Mouse (Mus musculus): ENCODE measurements around the gene Klhdc8b. TPM values are rescaled to one million over a fixed set of nuclear protein-coding genes. Genes with fewer than 3 reads are reported as not detected.
A peak's percentile ranks its signal among the peaks of the same experiment; 100 is the strongest.

Klhdc8b gene
- polyA plus RNA-seq, 1 experiment from 2014 or later = 17.8 TPM

DNA sequence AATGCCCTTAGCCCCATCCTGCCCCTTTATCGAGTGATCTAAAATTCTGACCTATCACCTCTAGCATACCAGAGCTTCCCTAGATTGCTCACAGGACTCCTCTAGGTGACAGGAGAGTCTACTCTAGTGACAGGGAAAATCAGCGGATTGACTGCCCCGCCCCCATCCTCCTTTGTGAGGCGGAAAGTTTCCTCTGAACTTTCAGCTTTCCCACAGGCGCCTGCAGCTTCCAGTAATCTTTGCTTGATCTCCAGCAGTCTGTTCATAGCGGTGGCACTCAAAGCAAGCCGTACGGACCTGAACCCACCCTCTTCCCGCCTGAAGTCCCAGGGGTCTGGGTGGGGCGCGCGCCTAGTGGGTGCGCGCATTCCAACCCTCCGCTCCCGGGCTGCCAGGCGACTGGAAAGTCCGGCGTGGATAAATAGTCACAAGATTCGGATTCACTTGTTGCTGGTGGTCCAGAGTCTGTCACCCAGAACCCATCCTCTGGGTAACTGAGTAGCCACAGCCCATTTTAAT, 17.3 kb upstream of the Klhdc8b start:
- peak; percentile 89 for DNase-seq (ENCODE audit: low spot score)
- WGBS = under 1% methylated on average over 20 of the region's 20 CpGs
- Histone ChIP-seq H3K4me3 (peak overlapping the region; percentile 60), H3K4me1 (peaks cover 30% of the 10 kb centered on the region), H3K27me3 (ENCODE audit: low read depth, poor library complexity, severe bottlenecking) (no peaks in the 10 kb centered on the region), H3K36me3 (peaks cover 29% of the 10 kb centered on the region), H3K27ac (peak overlapping the region; percentile 89), H3K9me3 (replicated peaks) (no peaks in the 10 kb centered on the region)

DNA sequence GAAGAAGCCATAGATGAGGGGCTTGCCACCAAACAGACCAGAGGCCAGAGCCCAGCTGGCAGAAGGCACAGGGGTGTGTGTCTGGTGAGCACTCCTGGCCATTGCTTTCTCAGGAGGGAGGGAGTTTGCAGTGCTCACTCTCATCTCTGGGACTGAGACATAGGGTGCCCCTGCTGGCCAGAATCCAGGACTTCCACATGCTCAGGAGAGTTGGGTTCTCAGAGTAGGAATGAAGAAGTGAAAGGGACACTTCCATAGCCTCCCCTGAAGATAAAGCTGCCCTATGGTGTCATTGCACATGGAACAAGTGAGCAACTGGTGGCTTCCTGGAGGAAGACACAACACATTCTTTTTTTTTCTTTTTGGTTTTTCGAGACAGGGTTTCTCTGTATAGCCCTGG, 13.1 kb upstream of the Klhdc8b start:
- Histone ChIP-seq H3K4me1 (peaks cover 12% of the 10 kb centered on the region), H3K36me3 (no peaks in the 10 kb centered on the region), H3K4me3 (no peak overlapping the region), H3K27me3 (ENCODE audit: low read depth, poor library complexity, severe bottlenecking) (no peaks in the 10 kb centered on the region), H3K9me3 (replicated peaks) (no peaks in the 10 kb centered on the region), H3K27ac (no peak overlapping the region)
- WGBS = 45% methylated on average over 1 of the region's 1 CpGs
- DNase-seq (ENCODE audit: low spot score) = no peak

DNA sequence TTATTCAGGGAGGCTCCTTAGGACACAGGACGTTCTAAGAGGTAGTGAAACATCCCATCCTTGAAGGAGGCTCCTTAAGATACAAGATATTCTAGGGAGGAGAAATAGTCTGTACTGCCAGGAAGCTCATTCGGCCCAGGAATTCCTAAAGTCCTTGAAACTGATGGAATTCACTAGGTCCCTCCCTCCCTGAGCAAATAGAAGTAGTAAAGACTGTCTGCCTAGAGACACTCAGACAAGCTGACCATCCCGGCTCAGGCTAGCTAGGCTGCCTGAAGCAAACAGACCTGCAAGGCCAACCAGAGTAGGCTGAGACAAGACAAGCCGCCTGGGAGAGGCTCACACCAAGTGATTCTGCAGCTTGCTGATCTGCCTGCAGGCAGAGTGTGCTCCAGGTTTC, 8.5 kb upstream of the Klhdc8b start:
- no peaks in the 10 kb centered on the region for H3K27me3 ChIP-seq (ENCODE audit: low read depth, poor library complexity, severe bottlenecking)
- H3K36me3 ChIP-seq = peaks cover 30% of the 10 kb centered on the region
- H3K4me1 ChIP-seq = no peaks in the 10 kb centered on the region
- no peak for DNase-seq (ENCODE audit: low spot score)
- no peaks in the 10 kb centered on the region for H3K9me3 ChIP-seq (replicated peaks)
- no peak overlapping the region for H3K27ac ChIP-seq
- 78% methylated on average over 4 of the region's 4 CpGs for WGBS
- H3K4me3 ChIP-seq = no peak overlapping the region

DNA sequence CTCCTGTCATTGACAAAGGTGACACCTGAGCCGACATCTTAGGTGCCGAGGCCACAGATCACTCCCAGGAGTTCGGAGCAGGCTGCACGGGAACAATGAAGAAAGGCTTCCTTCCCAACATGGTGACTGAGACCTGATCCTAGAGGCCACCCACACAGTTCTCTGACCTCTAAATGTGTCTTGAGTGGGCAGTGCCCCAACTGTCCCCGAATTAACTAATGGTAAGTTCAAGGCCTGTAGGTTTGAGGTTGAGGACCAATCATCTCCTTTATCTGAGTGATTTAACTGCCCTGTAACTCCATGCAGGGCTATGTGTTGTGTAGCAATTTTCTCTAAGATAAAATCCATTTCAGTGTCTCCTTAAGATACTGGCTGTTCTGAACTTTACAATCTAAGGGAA, 8.0 kb upstream of the Klhdc8b start:
- no peak for DNase-seq (ENCODE audit: low spot score)
- H3K27ac ChIP-seq = no peak overlapping the region
- no peaks in the 10 kb centered on the region for H3K9me3 ChIP-seq (replicated peaks)
- peaks cover 34% of the 10 kb centered on the region for H3K36me3 ChIP-seq
- H3K4me3 ChIP-seq = no peak overlapping the region
- 81% methylated on average over 5 of the region's 5 CpGs for WGBS
- no peaks in the 10 kb centered on the region for H3K4me1 ChIP-seq
- no peaks in the 10 kb centered on the region for H3K27me3 ChIP-seq (ENCODE audit: low read depth, poor library complexity, severe bottlenecking)

DNA sequence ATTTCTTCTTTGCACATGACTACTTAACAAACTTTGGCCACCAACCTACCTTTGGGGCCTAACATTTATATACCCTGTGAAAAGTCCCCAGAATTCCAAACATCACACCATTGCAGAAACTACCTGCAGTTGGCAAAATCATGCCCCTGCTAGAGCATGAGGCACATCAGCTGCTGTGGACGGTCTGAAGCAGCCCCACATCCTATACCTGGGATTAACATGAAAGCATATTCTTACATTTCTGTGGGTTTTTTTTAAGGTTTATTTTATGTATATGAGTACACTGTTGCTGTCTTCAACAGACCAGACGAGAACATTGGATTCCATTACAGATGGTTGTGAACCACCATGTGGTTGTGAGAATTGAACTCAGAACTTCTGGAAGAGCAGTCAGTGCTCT, 4.8 kb upstream of the Klhdc8b start:
- peaks cover 62% of the 10 kb centered on the region for H3K36me3 ChIP-seq
- H3K4me1 ChIP-seq = peaks cover 7% of the 10 kb centered on the region
- H3K27me3 ChIP-seq (ENCODE audit: low read depth, poor library complexity, severe bottlenecking) = no peaks in the 10 kb centered on the region
- no peaks in the 10 kb centered on the region for H3K9me3 ChIP-seq (replicated peaks)
- no peak overlapping the region for H3K27ac ChIP-seq
- no peak for DNase-seq (ENCODE audit: low spot score)
- H3K4me3 ChIP-seq = no peak overlapping the region
- WGBS = 93% methylated on average over 2 of the region's 2 CpGs

DNA sequence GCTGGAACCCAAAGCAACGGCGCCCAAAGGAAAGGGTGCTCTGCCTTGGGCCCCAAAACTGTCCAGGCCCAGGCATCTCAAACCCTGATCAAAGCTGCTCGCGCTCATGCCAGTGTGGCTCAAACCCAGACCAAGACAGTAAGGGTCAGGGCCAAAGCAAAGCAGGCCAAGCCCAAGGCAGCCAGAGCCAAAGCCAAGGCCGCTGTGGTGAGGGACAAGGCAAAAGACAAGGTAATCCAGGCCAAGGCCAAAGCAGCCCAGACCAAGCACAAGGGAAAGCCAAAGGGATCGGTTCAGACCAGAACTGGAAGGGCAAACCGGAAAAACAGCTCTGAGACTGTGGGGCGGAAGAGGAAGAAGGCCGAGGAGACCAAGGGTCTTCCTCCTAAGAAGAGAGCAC, 2.3 kb upstream of the Klhdc8b start:
- Histone ChIP-seq H3K27ac (no peak overlapping the region), H3K9me3 (replicated peaks) (no peaks in the 10 kb centered on the region), H3K4me3 (no peak overlapping the region), H3K27me3 (ENCODE audit: low read depth, poor library complexity, severe bottlenecking) (no peaks in the 10 kb centered on the region), H3K36me3 (peaks cover 62% of the 10 kb centered on the region), H3K4me1 (peaks cover 9% of the 10 kb centered on the region)
- WGBS = 98% methylated on average over 9 of the region's 9 CpGs
- DNase-seq (ENCODE audit: low spot score) = no peak

DNA sequence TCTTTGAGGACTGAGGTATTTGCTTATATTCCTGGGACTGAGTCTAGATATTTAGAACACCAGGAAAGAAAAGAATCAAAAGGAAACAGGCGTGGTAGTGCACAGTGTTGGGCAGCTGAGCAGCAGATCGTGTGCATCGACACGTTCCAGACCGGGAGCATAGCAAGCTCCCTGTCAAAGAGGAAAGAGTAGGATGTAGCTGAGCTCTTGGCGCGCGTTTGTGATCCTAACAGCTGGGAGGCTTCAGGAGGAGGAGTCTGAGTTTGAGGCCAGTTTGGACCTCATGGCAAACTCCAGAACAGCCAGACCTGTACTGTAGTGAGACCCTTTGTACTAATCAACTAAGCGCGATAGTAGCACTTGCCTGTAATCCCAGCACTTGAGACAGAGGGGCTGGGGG, 811 bp upstream of the Klhdc8b start:
- peak overlapping the region; percentile 73 for H3K4me3 ChIP-seq
- WGBS = 94% methylated on average over 10 of the region's 10 CpGs
- H3K27me3 ChIP-seq (ENCODE audit: low read depth, poor library complexity, severe bottlenecking) = no peaks in the 10 kb centered on the region
- DNase-seq (ENCODE audit: low spot score) = no peak
- no peaks in the 10 kb centered on the region for H3K9me3 ChIP-seq (replicated peaks)
- peaks cover 55% of the 10 kb centered on the region for H3K36me3 ChIP-seq
- H3K4me1 ChIP-seq = peaks cover 9% of the 10 kb centered on the region
- H3K27ac ChIP-seq = no peak overlapping the region

DNA sequence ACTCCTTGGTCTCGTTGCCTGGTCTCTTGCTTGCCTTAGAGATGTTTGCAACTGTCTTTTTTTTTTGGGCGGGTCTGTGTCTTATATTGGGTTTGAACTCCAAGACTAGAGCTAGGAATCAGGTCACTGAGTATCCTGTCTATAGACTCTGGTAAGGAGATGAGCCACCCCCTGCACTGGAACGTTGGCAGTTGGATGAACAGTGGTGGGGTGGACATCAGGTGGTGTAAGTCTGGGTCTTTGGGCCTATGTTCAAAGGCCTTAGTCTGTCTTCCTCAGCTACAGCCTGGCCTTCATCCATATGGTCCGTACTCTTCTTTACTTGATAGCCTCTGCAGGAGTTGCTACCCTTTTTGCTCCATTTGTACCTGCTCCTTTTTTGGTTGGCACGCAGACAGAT, 294 bp upstream of the Klhdc8b start:
- DNase-seq (ENCODE audit: low spot score) = no peak
- peaks cover 9% of the 10 kb centered on the region for H3K4me1 ChIP-seq
- H3K9me3 ChIP-seq (replicated peaks) = no peaks in the 10 kb centered on the region
- peak overlapping the region; percentile 73 for H3K4me3 ChIP-seq
- H3K27ac ChIP-seq = no peak overlapping the region
- H3K36me3 ChIP-seq = peaks cover 50% of the 10 kb centered on the region
- 92% methylated on average over 5 of the region's 5 CpGs for WGBS
- no peaks in the 10 kb centered on the region for H3K27me3 ChIP-seq (ENCODE audit: low read depth, poor library complexity, severe bottlenecking)

DNA sequence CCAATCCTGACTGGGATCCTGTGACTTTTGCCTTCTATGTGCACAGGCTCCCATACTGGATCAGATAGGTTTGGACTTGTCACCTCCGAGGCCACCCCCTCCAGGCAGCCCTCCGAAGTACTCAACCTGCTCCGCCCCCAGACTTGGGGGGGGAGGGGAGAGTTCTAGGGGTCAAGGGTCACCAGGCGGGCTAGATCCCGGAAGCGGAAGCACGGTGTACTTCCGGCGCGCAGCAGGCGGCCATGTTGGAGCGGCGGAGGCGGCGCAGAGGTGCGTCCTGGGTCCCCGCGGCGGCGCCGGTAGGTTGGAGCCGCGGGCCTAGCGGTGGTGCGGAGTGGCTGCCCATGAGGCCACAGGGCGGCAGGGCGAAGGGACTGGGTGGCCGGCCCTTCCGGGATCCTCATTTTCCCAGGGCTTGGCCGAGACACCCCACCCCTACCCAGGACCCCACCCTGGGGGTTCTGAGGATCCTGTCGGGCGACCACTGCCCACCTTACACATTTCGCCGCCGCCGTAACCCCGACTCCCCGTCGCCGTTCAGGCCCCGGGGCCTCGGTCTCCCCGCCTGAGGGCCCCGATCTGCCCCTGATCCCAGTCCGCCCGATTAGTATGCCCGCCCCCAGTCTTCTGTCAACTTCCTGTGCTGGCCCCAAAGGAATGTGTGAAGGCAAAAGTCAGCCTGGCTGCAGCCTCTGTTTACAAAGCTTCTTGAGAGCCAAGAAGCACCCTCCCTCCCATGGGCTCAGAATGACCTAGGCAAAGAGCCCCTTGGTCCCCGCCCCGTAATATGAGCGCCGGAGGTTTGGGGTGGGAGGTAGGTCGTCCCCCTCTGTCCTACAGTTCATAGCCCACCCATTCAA, 832 bp downstream of the Klhdc8b start, which contains the start of gene Ccdc71:
Gene Ccdc71 (plus strand): TSS at position 209 of the 860 bp plus-strand sequence.
- Histone ChIP-seq H3K4me1 (peaks cover 9% of the 10 kb centered on the region), H3K36me3 (peaks cover 39% of the 10 kb centered on the region), H3K27ac (peak within 1 kb of the TSS; percentile 89), H3K4me3 (peak within 1 kb of the TSS; percentile 73), H3K27me3 (ENCODE audit: low read depth, poor library complexity, severe bottlenecking) (no peaks in the 10 kb centered on the region), H3K9me3 (replicated peaks) (no peaks in the 10 kb centered on the region)
- DNase-seq (ENCODE audit: low spot score) = peak; percentile 95
- 1% methylated on average over 48 of the region's 52 CpGs for WGBS

DNA sequence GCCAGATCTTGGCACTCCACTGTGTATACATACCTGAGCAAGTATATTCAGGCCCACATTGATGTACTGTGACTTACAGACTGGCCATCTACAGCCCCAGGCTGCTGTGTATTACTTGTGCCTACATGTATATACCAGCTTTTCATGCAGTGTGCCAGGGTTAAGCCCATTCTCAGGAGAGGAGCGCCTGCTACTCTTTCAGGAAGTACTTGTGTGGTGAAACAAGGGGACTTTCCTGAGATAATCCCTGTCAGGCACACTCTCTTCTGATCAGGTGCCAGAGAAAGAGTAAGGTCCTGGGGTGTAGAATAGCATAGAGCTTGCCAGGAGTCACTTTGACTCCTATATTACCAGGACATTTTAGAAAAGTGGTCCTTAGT, 1.5 kb downstream of the Klhdc8b start:
- DNase-seq (ENCODE audit: low spot score) = no peak
- Histone ChIP-seq H3K4me3 (peak overlapping the region; percentile 73), H3K4me1 (peaks cover 9% of the 10 kb centered on the region), H3K36me3 (peaks cover 33% of the 10 kb centered on the region), H3K27me3 (ENCODE audit: low read depth, poor library complexity, severe bottlenecking) (no peaks in the 10 kb centered on the region), H3K9me3 (replicated peaks) (no peaks in the 10 kb centered on the region), H3K27ac (peak overlapping the region; percentile 89)
- WGBS = 95% methylated on average over 1 of the region's 1 CpGs

DNA sequence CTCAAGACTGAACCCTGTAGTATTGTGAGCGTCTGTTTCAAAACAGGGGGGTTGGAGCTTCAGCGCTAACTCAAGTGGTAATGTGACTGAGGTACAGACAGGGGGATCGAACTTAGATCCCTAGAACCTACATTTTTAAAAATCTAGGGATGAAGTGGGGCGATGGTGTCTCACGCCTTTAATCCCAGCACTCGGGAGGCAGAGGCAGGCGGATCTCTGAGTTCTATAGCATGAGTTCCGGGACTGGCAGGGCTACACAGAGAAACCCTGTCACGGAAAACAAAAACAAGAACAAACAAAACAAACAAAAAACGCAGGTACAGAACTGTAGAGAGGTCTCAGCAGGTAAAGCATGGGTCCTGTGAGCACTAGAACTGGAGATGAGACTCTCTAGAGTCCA, 4.4 kb downstream of the Klhdc8b start:
- Histone ChIP-seq H3K27me3 (ENCODE audit: low read depth, poor library complexity, severe bottlenecking) (0 out of 2 replicates have a peak, but pooled peaks cover under 1% of the 10 kb centered on the region), H3K27ac (no peak overlapping the region), H3K4me3 (no peak overlapping the region), H3K36me3 (peaks cover 3% of the 10 kb centered on the region), H3K4me1 (peaks cover 22% of the 10 kb centered on the region), H3K9me3 (replicated peaks) (no peaks in the 10 kb centered on the region)
- no peak for DNase-seq (ENCODE audit: low spot score)
- 89% methylated on average over 10 of the region's 10 CpGs for WGBS

DNA sequence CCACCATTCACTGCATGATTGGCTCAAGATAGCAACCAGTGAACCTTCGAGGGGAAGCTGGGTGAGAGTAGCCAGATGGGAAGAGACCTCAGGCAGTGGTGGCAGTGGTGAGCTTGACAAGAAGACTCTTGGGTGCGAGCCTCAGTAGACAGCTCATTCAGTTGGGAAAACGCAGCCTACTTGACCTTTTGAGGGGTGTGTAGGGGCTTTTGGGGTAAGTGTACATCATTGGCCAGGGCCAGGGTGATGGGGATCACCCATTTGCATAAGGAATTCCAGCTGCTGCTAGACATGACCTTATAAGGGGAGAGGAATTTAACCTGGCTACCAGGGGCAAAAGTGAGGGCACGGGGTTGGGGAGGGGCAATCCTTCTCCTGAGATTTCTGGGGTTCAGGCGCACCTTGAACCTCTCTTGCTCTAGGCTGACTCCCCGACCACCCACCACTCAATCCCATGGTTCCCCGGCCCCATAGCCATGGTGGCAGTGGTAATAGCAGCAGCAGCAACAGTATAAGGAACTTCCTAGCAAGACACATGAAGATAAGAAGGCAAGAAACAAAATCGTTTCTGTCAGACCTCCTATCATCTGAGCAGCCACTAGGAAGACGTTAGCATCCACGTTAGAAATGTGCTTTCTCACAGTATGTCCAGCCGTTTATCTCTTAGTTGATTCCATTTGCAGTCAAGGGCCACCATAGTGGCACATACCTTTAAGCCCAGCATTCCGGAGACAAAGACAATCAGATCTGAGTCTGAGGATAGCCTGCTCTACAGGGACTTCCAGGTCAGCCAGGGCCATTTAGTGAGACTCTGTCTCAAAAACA, 5.4 kb downstream of the Klhdc8b start:
- Histone ChIP-seq H3K36me3 (no peaks in the 10 kb centered on the region), H3K27ac (no peak overlapping the region), H3K27me3 (ENCODE audit: low read depth, poor library complexity, severe bottlenecking) (peaks cover 11% of the 10 kb centered on the region), H3K4me3 (no peak overlapping the region), H3K4me1 (peaks cover 23% of the 10 kb centered on the region), H3K9me3 (replicated peaks) (no peaks in the 10 kb centered on the region)
- DNase-seq (ENCODE audit: low spot score) = no peak
- 79% methylated on average over 12 of the region's 12 CpGs for WGBS

DNA sequence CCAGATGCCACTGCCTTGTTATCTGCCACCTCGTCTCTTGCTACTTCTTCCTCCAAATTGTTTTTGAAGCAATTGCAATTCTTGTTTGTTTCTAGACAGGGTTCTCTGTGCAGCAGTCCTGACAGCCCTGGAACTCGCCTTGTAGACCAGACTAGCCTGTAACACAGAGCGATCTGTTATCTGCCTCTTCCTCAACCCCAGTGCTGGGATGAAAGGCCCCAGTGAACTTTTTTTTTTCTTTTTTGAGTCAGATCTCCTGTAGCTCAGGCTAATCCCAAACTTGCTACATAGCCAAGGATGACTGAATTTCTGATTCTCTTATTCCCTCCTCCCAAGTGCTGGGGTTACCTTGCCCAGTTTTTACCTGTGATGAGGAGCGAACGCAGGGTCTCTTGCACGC, 7.0 kb downstream of the Klhdc8b start:
- Histone ChIP-seq H3K4me1 (peaks cover 38% of the 10 kb centered on the region), H3K27ac (no peak overlapping the region), H3K36me3 (no peaks in the 10 kb centered on the region), H3K9me3 (replicated peaks) (no peaks in the 10 kb centered on the region), H3K4me3 (no peak overlapping the region), H3K27me3 (ENCODE audit: low read depth, poor library complexity, severe bottlenecking) (peaks cover 13% of the 10 kb centered on the region)
- DNase-seq (ENCODE audit: low spot score) = no peak
- WGBS = 87% methylated on average over 6 of the region's 6 CpGs

All from limb, embryonic 10.5 days (tissue).